ENCODE assay signal across 20 mouse cellular contexts in genomic region chr3:39848829-39849228, GRCm38 (mm10).
DNase-seq lines count a peak whose midpoint lies in the region; ATAC-seq and TF ChIP-seq lines count a peak whose summit lies in the region.
"Had no signal": no experiment of that assay in that cellular context is flagged by ENCODE, and none has a peak within 500 bp of the region (broad histone marks: within the 10 kb centered on the region; RNA-seq: fewer than 3 reads in every experiment).

No protein-coding gene starts in this region.

- H3K4me1 ChIP-seq in forebrain, postnatal 0 days (ENCODE audit: insufficient read depth) = no peaks in the 10 kb centered on the region
- H3K4me1 ChIP-seq in forebrain, embryonic 11.5 days (replicated peaks; ENCODE audit: control insufficient read depth, insufficient read depth, low read length) = no peaks in the 10 kb centered on the region
- peaks cover 3% of the 10 kb centered on the region; the same call in 1 of the 2 replicates for H3K4me1 ChIP-seq in limb, embryonic 14.5 days (ENCODE audit: control insufficient read depth, insufficient read depth, low read length)
- no peaks in the 10 kb centered on the region for H3K4me1 ChIP-seq in limb, embryonic 10.5 days
- no peaks in the 10 kb centered on the region for H3K4me1 ChIP-seq in intestine, embryonic 15.5 days (replicated peaks)
- H3K4me1 ChIP-seq: embryonic facial prominence, embryonic 13.5 days; forebrain, embryonic 12.5 days had no signal

- ATAC-seq in forebrain, postnatal 0 days = peak; percentile 62; the same call in 1 of the 2 replicates
- ATAC-seq in forebrain, embryonic 11.5 days (replicated peaks; ENCODE audit: low FRiP score) = no peak
- ATAC-seq in limb, embryonic 14.5 days (ENCODE audit: low FRiP score, low read depth) = no peak
- no peak for ATAC-seq in intestine, embryonic 15.5 days
- ATAC-seq: activated CD4-positive, CD25-positive, alpha-beta regulatory T cell, adult 4 months; forebrain, embryonic 14.5 days; forebrain, embryonic 16.5 days; Patski had no signal

- H3K4me3 ChIP-seq in forebrain, postnatal 0 days (ENCODE audit: low read depth, low read length) = no peak overlapping the region
- no peak overlapping the region for H3K4me3 ChIP-seq in forebrain, embryonic 11.5 days (ENCODE audit: low read depth, low read length)
- no peak overlapping the region for H3K4me3 ChIP-seq in limb, embryonic 14.5 days (replicated peaks; ENCODE audit: low read length)
- no peak overlapping the region for H3K4me3 ChIP-seq in limb, embryonic 10.5 days
- H3K4me3 ChIP-seq in intestine, embryonic 15.5 days (replicated peaks) = no peak overlapping the region
- H3K4me3 ChIP-seq: embryonic facial prominence, embryonic 13.5 days; forebrain, embryonic 12.5 days had no signal

- H3K27me3 ChIP-seq in forebrain, postnatal 0 days (ENCODE audit: insufficient read depth, low read length) = no peaks in the 10 kb centered on the region
- H3K27me3 ChIP-seq in forebrain, embryonic 11.5 days (ENCODE audit: control insufficient read depth, insufficient read depth, low read length) = no peaks in the 10 kb centered on the region
- no peaks in the 10 kb centered on the region for H3K27me3 ChIP-seq in limb, embryonic 14.5 days (ENCODE audit: control insufficient read depth, insufficient read depth, low read length)
- no peaks in the 10 kb centered on the region for H3K27me3 ChIP-seq in limb, embryonic 10.5 days (ENCODE audit: low read depth, poor library complexity, severe bottlenecking)
- no peaks in the 10 kb centered on the region for H3K27me3 ChIP-seq in intestine, embryonic 15.5 days (replicated peaks)
- H3K27me3 ChIP-seq: embryonic facial prominence, embryonic 13.5 days; forebrain, embryonic 12.5 days had no signal

- H3K36me3 ChIP-seq in forebrain, postnatal 0 days (ENCODE audit: insufficient read depth) = no peaks in the 10 kb centered on the region
- H3K36me3 ChIP-seq in forebrain, embryonic 11.5 days (ENCODE audit: control insufficient read depth, insufficient read depth, low read length) = no peaks in the 10 kb centered on the region
- no peaks in the 10 kb centered on the region for H3K36me3 ChIP-seq in limb, embryonic 14.5 days (ENCODE audit: control insufficient read depth, insufficient read depth, low read length)
- H3K36me3 ChIP-seq in limb, embryonic 10.5 days = no peaks in the 10 kb centered on the region
- H3K36me3 ChIP-seq in intestine, embryonic 15.5 days = no peaks in the 10 kb centered on the region
- H3K36me3 ChIP-seq: embryonic facial prominence, embryonic 13.5 days; forebrain, embryonic 12.5 days; G1E had no signal

- no peak overlapping the region for H3K27ac ChIP-seq in forebrain, postnatal 0 days (ENCODE audit: low read depth, low read length)
- no peak overlapping the region for H3K27ac ChIP-seq in forebrain, embryonic 11.5 days (ENCODE audit: low read depth, low read length)
- H3K27ac ChIP-seq in limb, embryonic 14.5 days (replicated peaks; ENCODE audit: low read depth, low read length) = no peak overlapping the region
- H3K27ac ChIP-seq in limb, embryonic 10.5 days = no peak overlapping the region
- no peak overlapping the region for H3K27ac ChIP-seq in intestine, embryonic 15.5 days
- H3K27ac ChIP-seq: embryonic facial prominence, embryonic 13.5 days; forebrain, embryonic 12.5 days had no signal

- DNase-seq in forebrain, postnatal 0 days = no peak
- DNase-seq in forebrain, embryonic 11.5 days (ENCODE audit: low spot score) = no peak
- DNase-seq in limb, embryonic 14.5 days (ENCODE audit: low spot score) = peak; percentile 12
- DNase-seq in limb, embryonic 10.5 days (ENCODE audit: low spot score) = no peak
- DNase-seq: adrenal gland, adult 8-10 months; adrenal gland, postnatal 14 days; adrenal gland, postnatal 36 days; cerebellum, adult 11-12 months; cerebellum, adult 2 months; cerebellum, adult 9-10 months; cerebellum, postnatal 10 days; cerebellum, postnatal 25 days had no signal

- H3K9ac ChIP-seq in forebrain, postnatal 0 days = no peak overlapping the region
- no peak overlapping the region for H3K9ac ChIP-seq in forebrain, embryonic 11.5 days (ENCODE audit: low read length)
- H3K9ac ChIP-seq in limb, embryonic 14.5 days (ENCODE audit: low read depth, low read length, severe bottlenecking) = no peak overlapping the region
- no peak overlapping the region for H3K9ac ChIP-seq in intestine, embryonic 15.5 days
- H3K9ac ChIP-seq: embryonic facial prominence, embryonic 13.5 days; forebrain, embryonic 12.5 days had no signal

- H3K9me3 ChIP-seq in forebrain, postnatal 0 days (ENCODE audit: low read length) = no peaks in the 10 kb centered on the region
- no peaks in the 10 kb centered on the region for H3K9me3 ChIP-seq in forebrain, embryonic 11.5 days (ENCODE audit: control insufficient read depth, low read length)
- H3K9me3 ChIP-seq in limb, embryonic 14.5 days (ENCODE audit: control insufficient read depth, low read length) = no peaks in the 10 kb centered on the region
- H3K9me3 ChIP-seq in limb, embryonic 10.5 days (replicated peaks) = no peaks in the 10 kb centered on the region
- no peaks in the 10 kb centered on the region for H3K9me3 ChIP-seq in intestine, embryonic 15.5 days
- H3K9me3 ChIP-seq: embryonic facial prominence, embryonic 13.5 days; forebrain, embryonic 12.5 days had no signal

- H3K4me2 ChIP-seq in forebrain, postnatal 0 days (ENCODE audit: low read depth) = no peak overlapping the region
- H3K4me2 ChIP-seq in forebrain, embryonic 11.5 days (ENCODE audit: low read depth, low read length, severe bottlenecking) = no peak overlapping the region
- no peak overlapping the region for H3K4me2 ChIP-seq in limb, embryonic 14.5 days (replicated peaks; ENCODE audit: low read depth, low read length, severe bottlenecking)
- H3K4me2 ChIP-seq in intestine, embryonic 15.5 days (replicated peaks) = no peak overlapping the region
- H3K4me2 ChIP-seq: embryonic facial prominence, embryonic 13.5 days; forebrain, embryonic 12.5 days had no signal

- TF ChIP-seq POLR2A in limb, embryonic 14.5 days (IDR thresholded peaks at IDR 0.05; ENCODE audit: borderline replicate concordance, extremely low read depth, insufficient read depth, insufficient read length) = no peak

- TF ChIP-seq CTCF in forebrain, postnatal 0 days (IDR thresholded peaks at IDR 0.05; ENCODE audit: low read depth) = no peak

- WGBS in forebrain, postnatal 0 days = 78% methylated on average over 6 of the region's 6 CpGs
- WGBS in forebrain, embryonic 11.5 days = 91% methylated on average over 6 of the region's 6 CpGs
- WGBS in limb, embryonic 14.5 days = 67% methylated on average over 6 of the region's 6 CpGs
- WGBS in limb, embryonic 10.5 days = 96% methylated on average over 6 of the region's 6 CpGs
- WGBS in intestine, embryonic 15.5 days = 83% methylated on average over 6 of the region's 6 CpGs
